Mouse (Mus musculus) ES-Bruce4 (cell line): ENCODE results near the gene Ccdc142. TPM values are rescaled to one million over a fixed set of nuclear protein-coding genes. Genes with fewer than 3 reads are reported as not detected.

ENCODE experiments used
- H3K27ac ChIP-seq: 2 replicates; pipeline ENCODE4 v1.5.1; 2012; ENCODE audit warnings: low read length, inconsistent platforms; ENCODE audit not compliant: insufficient read depth
- H3K27me3 ChIP-seq: 2 replicates; pipeline ENCODE4 v1.6.1; 2012; ENCODE audit warnings: mild to moderate bottlenecking, low read length, inconsistent platforms; ENCODE audit not compliant: control insufficient read depth, poor library complexity, insufficient read depth, severe bottlenecking
- H3K36me3 ChIP-seq: 2 replicates; pipeline ENCODE4 v1.6.1; 2012; ENCODE audit warnings: inconsistent platforms, mild to moderate bottlenecking, low read length, moderate library complexity; ENCODE audit not compliant: control insufficient read depth, poor library complexity, insufficient read depth, severe bottlenecking
- H3K4me1 ChIP-seq: one replicate; pipeline ENCODE4 v1.8.1; 2011; ENCODE audit warnings: low read length; ENCODE audit not compliant: control insufficient read depth, insufficient read depth
- H3K4me3 ChIP-seq: 2 replicates; pipeline ENCODE4 v1.5.1; 2011; ENCODE audit warnings: low read depth, mild to moderate bottlenecking, low read length
- H3K9ac ChIP-seq: 2 replicates; pipeline ENCODE4 v1.6.1; 2012; ENCODE audit warnings: low read depth, mild to moderate bottlenecking, inconsistent platforms; ENCODE audit not compliant: poor library complexity, severe bottlenecking
- H3K9me3 ChIP-seq: replicated peaks from 2 replicates; pipeline ENCODE4 v1.6.1; 2012; ENCODE audit warnings: mild to moderate bottlenecking, low read length, inconsistent platforms; ENCODE audit not compliant: control insufficient read depth, poor library complexity, insufficient read depth, severe bottlenecking
- CTCF ChIP-seq: IDR thresholded peaks from one replicate; pipeline ENCODE4 v1.8.1; 2011; ENCODE audit warnings: low read depth, low read length
- EP300 ChIP-seq: IDR thresholded peaks from 2 replicates; pipeline ENCODE4 v1.6.1; 2011; ENCODE audit warnings: low read depth, low read length; ENCODE audit not compliant: insufficient read depth
- POLR2A ChIP-seq: IDR thresholded peaks from one replicate; pipeline ENCODE4 v1.8.1; 2011; ENCODE audit warnings: low read length; ENCODE audit not compliant: insufficient read depth
- polyA plus RNA-seq: library from polyadenylated mRNA; stranded (reverse); fragments of >200 nt; gene quantifications from 2 replicates; pipeline ENCODE4 v1.2.4, GENCODE M21; 2011; ENCODE audit warnings: low read depth; ENCODE audit not compliant: missing spikeins, insufficient read depth, insufficient read length

The Ccdc142 gene
- polyA plus RNA-seq, 1 experiment = not detected

DNA sequence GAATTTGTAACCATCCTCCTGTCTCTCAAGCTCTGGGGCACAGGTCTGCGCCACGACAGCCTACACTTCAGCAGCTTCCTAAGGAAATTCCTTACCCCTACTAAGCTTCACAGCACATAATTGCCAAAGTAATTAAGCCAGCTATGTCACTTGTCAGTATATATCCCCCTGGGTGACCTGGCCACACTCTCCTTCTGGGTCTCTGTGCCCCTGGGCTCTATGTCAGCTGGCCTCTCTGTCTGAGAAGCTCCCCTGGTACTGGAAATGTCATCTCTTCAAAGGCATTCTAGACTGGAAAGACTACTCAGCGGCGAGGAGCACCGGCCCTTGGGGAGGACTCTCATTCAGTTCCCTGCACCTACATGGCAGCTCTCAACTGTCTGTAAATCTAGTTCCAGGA is 21.6 kb downstream of the Ccdc142 start:
- Histone ChIP-seq H3K9ac (no peak overlapping the region), H3K4me3 (no peak overlapping the region), H3K27ac (no peak overlapping the region), H3K9me3 (no peaks in the 10 kb centered on the region), H3K27me3 (no peaks in the 10 kb centered on the region), H3K4me1 (no peaks in the 10 kb centered on the region), H3K36me3 (no peaks in the 10 kb centered on the region)
- no peak for TF ChIP-seq POLR2A

DNA sequence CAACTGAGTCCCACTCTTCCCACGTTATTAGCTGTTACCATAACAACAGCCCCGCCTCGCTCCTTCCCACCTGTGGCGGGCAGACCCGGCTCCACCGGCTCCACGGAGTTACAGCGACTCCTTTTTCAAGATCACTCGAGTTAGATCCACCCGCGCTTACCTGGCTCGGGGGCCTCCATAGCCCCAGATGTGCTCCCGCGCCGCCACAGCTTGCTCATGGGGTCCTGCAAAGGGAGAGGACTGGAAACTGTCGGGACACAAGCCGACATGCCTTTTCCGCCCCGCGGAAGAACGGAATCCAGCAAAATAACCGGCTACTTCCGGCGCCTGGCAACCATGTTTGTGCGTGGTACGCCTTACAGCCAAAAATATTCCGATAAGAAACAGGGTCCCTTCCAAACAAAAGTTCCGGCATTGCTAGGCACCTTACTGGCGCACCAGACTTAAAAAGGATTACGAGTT is 23.5 kb downstream of the Ccdc142 start:
- Histone ChIP-seq H3K9me3 (no peaks in the 10 kb centered on the region), H3K4me3 (peak overlapping the region; percentile 78), H3K4me1 (no peaks in the 10 kb centered on the region), H3K27me3 (no peaks in the 10 kb centered on the region), H3K9ac (peak overlapping the region; percentile 67), H3K36me3 (no peaks in the 10 kb centered on the region), H3K27ac (no peak overlapping the region)
- no peak for TF ChIP-seq EP300
- no peak for TF ChIP-seq POLR2A
- TF ChIP-seq CTCF = no peak

DNA sequence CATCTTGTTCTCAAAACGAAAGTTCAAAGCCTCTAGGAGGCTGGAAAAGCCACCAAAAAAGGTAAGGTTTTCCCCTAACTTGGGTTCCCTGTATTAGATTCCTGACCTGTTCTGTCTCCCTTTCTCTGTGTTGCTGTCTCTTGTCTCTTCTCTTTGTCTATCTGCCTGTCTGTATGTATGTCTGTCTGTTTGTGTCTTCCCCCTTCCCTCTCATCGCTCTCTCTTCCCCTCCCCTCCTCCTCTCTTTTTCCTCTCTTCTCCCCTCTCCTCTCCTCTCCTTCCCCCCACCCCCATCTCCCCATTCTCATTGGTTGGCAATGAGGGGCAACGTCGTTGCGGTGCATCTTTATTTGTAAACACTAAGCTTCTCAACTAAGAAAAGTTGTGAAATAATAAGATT is 23.9 kb downstream of the Ccdc142 start, which contains the start of gene Ino80b:
Ino80b (minus strand) TSS at position 101 of the 400 bp plus-strand sequence.
- no peak for TF ChIP-seq CTCF
- no peaks in the 10 kb centered on the region for H3K4me1 ChIP-seq
- peak within 1 kb of the TSS; percentile 78 for H3K4me3 ChIP-seq
- H3K9me3 ChIP-seq = no peaks in the 10 kb centered on the region
- H3K27me3 ChIP-seq = no peaks in the 10 kb centered on the region
- peak within 1 kb of the TSS; percentile 21; the same call in 1 of the 2 replicates for H3K27ac ChIP-seq
- H3K9ac ChIP-seq = peak within 1 kb of the TSS; percentile 67
- no peaks in the 10 kb centered on the region for H3K36me3 ChIP-seq

DNA sequence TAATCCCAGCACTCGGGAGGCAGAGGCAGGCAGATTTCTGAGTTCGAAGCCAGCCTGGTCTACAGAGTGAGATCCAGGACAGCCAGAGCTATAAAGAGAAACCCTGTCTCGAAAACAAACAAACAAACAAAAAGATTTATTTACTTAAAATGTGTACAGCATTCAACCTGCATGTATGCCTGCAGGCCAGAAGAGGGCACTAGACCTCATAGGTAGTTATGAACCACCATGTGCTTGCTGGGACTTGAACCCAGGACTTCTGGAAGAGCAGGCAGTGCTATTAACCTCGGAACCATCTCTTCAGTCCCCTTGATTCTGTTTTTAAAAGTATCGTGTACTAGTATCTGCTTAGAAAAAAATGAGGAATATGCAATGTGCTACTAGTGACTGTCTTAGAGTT is 26.0 kb downstream of the Ccdc142 start:
- Histone ChIP-seq H3K27me3 (no peaks in the 10 kb centered on the region), H3K9me3 (no peaks in the 10 kb centered on the region), H3K4me3 (no peak overlapping the region), H3K27ac (no peak overlapping the region), H3K36me3 (no peaks in the 10 kb centered on the region), H3K4me1 (no peaks in the 10 kb centered on the region), H3K9ac (no peak overlapping the region)
- TF ChIP-seq CTCF (peak; percentile 23), POLR2A (no peak)

DNA sequence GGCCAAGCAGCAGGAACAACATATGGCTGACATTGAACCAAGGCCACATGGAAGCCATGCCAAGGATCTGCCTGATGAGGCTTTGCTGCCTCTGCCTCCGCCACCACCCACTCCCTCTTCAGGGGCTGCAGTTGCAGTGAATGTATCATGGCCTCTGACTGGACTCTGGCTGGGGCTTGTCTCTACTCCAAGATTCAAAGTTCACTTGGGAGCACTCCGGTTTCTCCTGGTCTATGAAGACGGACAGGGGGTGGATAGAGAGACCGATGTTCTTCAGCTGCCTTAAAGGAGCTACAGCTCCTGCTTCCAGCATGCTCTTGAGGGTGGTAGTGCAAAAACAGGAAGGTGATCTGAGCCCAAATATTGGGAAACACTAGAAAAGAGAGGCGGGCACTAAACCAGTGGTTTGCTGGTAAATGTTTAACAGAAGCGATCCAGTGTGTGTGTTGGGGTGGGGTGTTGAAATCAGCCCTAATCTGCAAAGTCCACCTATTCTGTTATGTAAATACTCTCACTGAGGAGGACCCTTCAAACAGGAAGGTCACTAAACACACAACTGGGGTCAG is 30.2 kb downstream of the Ccdc142 start:
- H3K27ac ChIP-seq = no peak overlapping the region

DNA sequence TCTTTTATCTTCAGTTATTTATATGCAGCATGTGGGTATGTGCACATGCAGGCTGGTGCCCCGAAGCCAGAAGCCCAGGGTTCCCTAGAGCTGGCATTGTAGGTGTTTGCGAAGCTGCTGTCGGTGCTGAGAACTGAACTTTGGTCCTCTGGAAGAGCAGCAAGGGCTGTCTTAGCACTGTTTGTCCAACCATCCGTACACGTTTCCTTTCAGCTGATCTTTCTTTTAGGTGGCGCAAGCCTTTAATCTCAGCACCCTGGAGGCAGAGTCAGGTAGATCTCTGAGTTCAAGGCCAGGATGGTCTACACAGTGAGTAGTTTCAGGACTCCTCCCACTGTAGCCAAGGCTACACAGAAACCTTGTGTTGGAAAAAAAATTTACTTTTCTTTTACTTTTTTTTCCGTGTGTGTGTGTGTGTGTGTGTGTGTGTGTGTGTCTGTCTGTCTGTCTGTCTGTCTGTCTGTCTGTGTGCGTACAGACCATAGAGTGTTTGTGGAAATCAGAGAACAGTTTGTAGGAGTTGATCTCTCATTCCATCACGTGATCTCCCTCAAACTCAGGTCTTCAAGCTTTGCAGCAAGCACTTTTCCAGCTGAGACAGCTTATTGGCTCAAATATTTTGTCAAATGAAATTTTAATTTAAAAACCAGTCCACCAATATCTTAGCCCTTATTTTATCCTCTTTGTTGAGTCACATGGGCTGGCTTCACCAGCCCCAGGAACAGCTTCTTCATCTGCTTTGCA is 30.9 kb downstream of the Ccdc142 start:
- Histone ChIP-seq H3K27ac (no peak overlapping the region), H3K9ac (no peak overlapping the region), H3K4me1 (peaks cover 2% of the 10 kb centered on the region), H3K4me3 (no peak overlapping the region), H3K36me3 (no peaks in the 10 kb centered on the region), H3K27me3 (no peaks in the 10 kb centered on the region), H3K9me3 (no peaks in the 10 kb centered on the region)
- TF ChIP-seq EP300 = no peak
- no peak for TF ChIP-seq POLR2A
- TF ChIP-seq CTCF = no peak

More for the DNA sequence above, 30.2 kb downstream of the Ccdc142 start:
- no peaks in the 10 kb centered on the region for H3K36me3 ChIP-seq
- no peaks in the 10 kb centered on the region for H3K9me3 ChIP-seq
- TF ChIP-seq EP300 (no peak), CTCF (no peak)
- H3K4me3 ChIP-seq = no peak overlapping the region
- H3K27me3 ChIP-seq = no peaks in the 10 kb centered on the region
- H3K9ac ChIP-seq = no peak overlapping the region
- peaks cover 1% of the 10 kb centered on the region for H3K4me1 ChIP-seq
